Mouse (Mus musculus) embryonic facial prominence, embryonic 14.5 days (tissue): ENCODE data around the gene Trpm7. TPM values are rescaled to one million over a fixed set of nuclear protein-coding genes. Genes with fewer than 3 reads are reported as not detected.

ENCODE experiments used
- ATAC-seq: fragments of 200-750 bp; cut with Nextera tagmentation; 2 replicates; pipeline ENCODE4 v1.8.0; 2017; ENCODE audit warnings: low read depth, moderate number of reproducible peaks, moderate TSS enrichment
- DNase-seq: peaks from one replicate; pipeline ENCODE4 v3.0.0-alpha.2; 2015; ENCODE audit warnings: low spot score
- H3K27ac ChIP-seq: fragments of 300-500 bp; sonication (generic); replicated peaks from 2 replicates; pipeline ENCODE4 v1.5.1; 2014; ENCODE audit warnings: low read depth, mild to moderate bottlenecking, low read length, moderate library complexity
- H3K27me3 ChIP-seq: fragments of 300-500 bp; sonication (generic); replicated peaks from 2 replicates; pipeline ENCODE4 v1.6.1; 2014; ENCODE audit warnings: low read length; ENCODE audit not compliant: control insufficient read depth, insufficient read depth
- H3K36me3 ChIP-seq: fragments of 300-500 bp; sonication (generic); 2 replicates; pipeline ENCODE4 v1.6.1; 2014; ENCODE audit warnings: low read length, mixed read lengths; ENCODE audit not compliant: control insufficient read depth, insufficient read depth
- H3K4me1 ChIP-seq: fragments of 300-500 bp; sonication (generic); 2 replicates; pipeline ENCODE4 v1.6.1; 2014; ENCODE audit warnings: antibody characterized with exemption, low read length; ENCODE audit not compliant: control insufficient read depth, insufficient read depth
- H3K4me2 ChIP-seq: fragments of 300-500 bp; sonication (generic); 2 replicates; pipeline ENCODE4 v1.6.1; 2014; ENCODE audit warnings: low read depth, mild to moderate bottlenecking, low read length, moderate library complexity, mixed read lengths
- H3K4me3 ChIP-seq: fragments of 300-500 bp; sonication (generic); 2 replicates; pipeline ENCODE4 v1.5.1; 2014; ENCODE audit warnings: low read depth, mild to moderate bottlenecking, low read length
- H3K9ac ChIP-seq: fragments of 300-500 bp; sonication (generic); 2 replicates; pipeline ENCODE4 v1.6.1; 2014; ENCODE audit warnings: low read depth, mild to moderate bottlenecking, low read length, moderate library complexity, mixed read lengths
- H3K9me3 ChIP-seq: fragments of 300-500 bp; sonication (generic); 2 replicates; pipeline ENCODE4 v1.6.1; 2016; ENCODE audit warnings: low read length; ENCODE audit not compliant: control insufficient read depth
- WGBS: fragments of 180-500 bp; shearing (Covaris S2); extraction: QIAGEN DNeasy Blood & Tissue Kit; methylation state at CpG from one replicate; pipeline ENCODE4 v1.1.7; 2014; 5-methylcytosine and 5-hydroxymethylcytosine counted together
- polyA plus RNA-seq: library from polyadenylated mRNA; unstranded; fragments of >200 nt; fragmentation: Nextera tagmentation; extraction: Ambion mirVana; gene quantifications from 2 replicates; pipeline ENCODE4 v1.2.1, GENCODE M21; 2014

Trpm7 gene
- 38.2 and 46.3 TPM in 2 replicates for polyA plus RNA-seq

GRCm38 (mm10) chr2:126875871-126876796 lies at the start of gene Trpm7:
TSS of gene Trpm7 (minus strand) at chr2:126876230.
- H3K9me3 ChIP-seq, result no peaks in the 10 kb centered on the region
- peak within 1 kb of the TSS; percentile 52 for H3K4me2 ChIP-seq
- no peaks in the 10 kb centered on the region for H3K36me3 ChIP-seq
- ATAC-seq (peak; percentile 98), DNase-seq (peak; percentile 98)
- peak within 1 kb of the TSS; percentile 98 for H3K27ac ChIP-seq
- peaks cover 11% of the 10 kb centered on the region for H3K4me1 ChIP-seq
- H3K9ac ChIP-seq, result peak within 1 kb of the TSS; percentile 92
- WGBS, result under 1% methylated on average over 43 of the region's 81 CpGs
- peak within 1 kb of the TSS; percentile 92 for H3K4me3 ChIP-seq
- no peaks in the 10 kb centered on the region for H3K27me3 ChIP-seq

- Histone ChIP-seq H3K27ac (no peak overlapping the region), H3K9ac (no peak overlapping the region), H3K36me3 (peaks cover 73% of the 10 kb centered on the region), H3K4me2 (no peak overlapping the region), H3K27me3 (no peaks in the 10 kb centered on the region), H3K4me3 (no peak overlapping the region), H3K9me3 (no peaks in the 10 kb centered on the region), H3K4me1 (no peaks in the 10 kb centered on the region)
- 87% methylated on average over 12 of the region's 12 CpGs for WGBS
- DNase-seq, result no peak
- no peak for ATAC-seq
Measured at GRCm38 (mm10) chr2:126920358-126921060, 44.5 kb upstream of the Trpm7 start.

GRCm38 (mm10) chr2:126916236-126916635 lies 40.2 kb upstream of the Trpm7 start:
- H3K9me3 ChIP-seq, result no peaks in the 10 kb centered on the region
- H3K4me2 ChIP-seq, result no peak overlapping the region
- ATAC-seq (no peak), DNase-seq (no peak)
- H3K4me3 ChIP-seq, result no peak overlapping the region
- H3K27me3 ChIP-seq, result no peaks in the 10 kb centered on the region
- H3K9ac ChIP-seq, result no peak overlapping the region
- no peak overlapping the region for H3K27ac ChIP-seq
- H3K4me1 ChIP-seq, result no peaks in the 10 kb centered on the region
- peaks cover 67% of the 10 kb centered on the region for H3K36me3 ChIP-seq
- 75% methylated on average over 1 of the region's 1 CpGs for WGBS

DNA sequence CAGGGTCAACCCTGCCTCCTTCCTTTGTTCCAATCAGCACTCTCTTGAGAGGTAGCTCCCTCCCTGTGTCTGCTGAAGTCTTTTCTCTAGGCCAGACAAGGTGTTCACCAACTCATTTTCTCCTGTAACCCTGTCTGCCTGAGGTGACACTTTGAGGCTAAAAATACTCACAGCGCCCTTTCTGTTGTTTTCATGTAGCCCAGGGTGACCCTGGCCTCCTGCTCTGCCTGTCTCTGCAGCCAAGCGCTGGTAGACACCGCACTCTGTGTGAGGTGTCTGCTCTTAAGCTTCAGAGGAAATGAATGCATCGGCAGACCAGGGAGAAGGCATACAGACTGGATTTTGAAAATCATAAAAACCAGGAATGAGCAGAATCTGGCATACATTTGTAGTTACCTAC lies 38.1 kb upstream of the Trpm7 start:
- Histone ChIP-seq H3K9me3 (no peaks in the 10 kb centered on the region), H3K4me3 (no peak overlapping the region), H3K27ac (no peak overlapping the region), H3K4me2 (no peak overlapping the region), H3K27me3 (no peaks in the 10 kb centered on the region), H3K36me3 (peaks cover 53% of the 10 kb centered on the region), H3K4me1 (no peaks in the 10 kb centered on the region), H3K9ac (no peak overlapping the region)
- DNase-seq (no peak), ATAC-seq (no peak)
- 52% methylated on average over 4 of the region's 4 CpGs for WGBS

DNA sequence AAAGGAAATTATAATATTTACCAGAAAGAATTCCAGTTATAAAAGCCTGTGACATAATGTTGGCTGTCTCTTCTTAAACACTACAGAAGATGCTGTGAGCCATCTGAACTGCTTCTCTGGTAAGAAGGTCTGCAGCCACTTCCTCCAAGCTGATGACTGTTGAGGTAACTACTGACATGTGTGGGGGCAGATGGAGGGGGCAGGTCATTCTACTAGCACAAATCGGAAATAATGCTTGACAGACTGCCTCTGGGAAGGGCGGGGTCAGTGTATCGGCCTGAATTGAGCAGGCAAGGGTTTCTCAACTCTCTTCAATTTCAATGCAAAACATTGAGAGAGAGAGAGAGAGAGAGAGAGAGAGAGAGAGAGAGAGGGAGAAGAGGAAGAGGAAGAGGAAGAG lies 28.1 kb upstream of the Trpm7 start:
- Histone ChIP-seq H3K9ac (no peak overlapping the region), H3K4me2 (no peak overlapping the region), H3K4me3 (no peak overlapping the region), H3K27ac (no peak overlapping the region), H3K9me3 (no peaks in the 10 kb centered on the region), H3K27me3 (no peaks in the 10 kb centered on the region), H3K36me3 (peaks cover 42% of the 10 kb centered on the region), H3K4me1 (no peaks in the 10 kb centered on the region)
- DNase-seq (no peak), ATAC-seq (no peak)
- 39% methylated on average over 3 of the region's 3 CpGs for WGBS

DNA sequence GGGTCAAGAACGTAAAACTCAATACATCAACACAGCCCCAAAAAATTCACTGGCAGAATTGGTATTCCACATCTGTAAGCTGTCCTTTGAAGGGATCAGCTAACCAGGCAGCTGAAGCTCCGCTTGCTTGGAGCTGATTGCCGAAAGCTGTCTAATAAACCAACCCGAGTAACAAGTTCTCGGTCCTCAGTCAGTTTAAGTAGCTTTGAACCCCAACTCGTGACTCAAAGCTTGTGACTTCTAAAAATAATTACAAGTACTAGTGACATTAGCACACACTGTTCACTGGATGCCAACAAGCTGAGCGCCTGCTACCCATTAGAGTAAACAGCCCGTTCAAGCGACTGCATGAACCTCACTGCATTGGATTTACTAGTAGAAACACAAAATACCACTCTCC lies 21.5 kb upstream of the Trpm7 start:
- Histone ChIP-seq H3K4me2 (no peak overlapping the region), H3K27ac (no peak overlapping the region), H3K4me3 (no peak overlapping the region), H3K27me3 (no peaks in the 10 kb centered on the region), H3K9me3 (no peaks in the 10 kb centered on the region), H3K4me1 (no peaks in the 10 kb centered on the region), H3K9ac (no peak overlapping the region), H3K36me3 (peaks cover 47% of the 10 kb centered on the region)
- DNase-seq, result no peak
- 88% methylated on average over 9 of the region's 9 CpGs for WGBS
- ATAC-seq, result no peak

DNA sequence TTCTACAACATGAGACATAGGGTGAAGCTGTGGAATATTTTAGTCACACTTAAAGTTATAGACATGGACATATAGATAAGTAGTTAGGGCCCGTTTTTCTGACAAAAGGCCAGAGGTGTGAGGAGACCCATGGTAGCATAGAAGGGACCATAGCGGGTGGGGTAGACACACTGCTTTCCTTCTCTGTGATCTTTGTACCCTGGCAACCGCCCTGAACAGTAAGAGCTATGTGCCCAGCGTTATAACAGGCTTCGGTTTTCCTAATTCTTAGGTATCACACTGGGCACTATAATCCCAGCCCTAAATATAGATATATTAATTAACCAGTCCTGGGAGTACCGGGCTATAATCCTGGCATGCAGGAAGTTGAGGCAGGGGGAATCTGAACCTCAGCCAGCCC lies 20.9 kb upstream of the Trpm7 start:
- Histone ChIP-seq H3K4me2 (no peak overlapping the region), H3K4me3 (no peak overlapping the region), H3K36me3 (peaks cover 46% of the 10 kb centered on the region), H3K9ac (no peak overlapping the region), H3K27me3 (no peaks in the 10 kb centered on the region), H3K27ac (no peak overlapping the region), H3K4me1 (no peaks in the 10 kb centered on the region), H3K9me3 (no peaks in the 10 kb centered on the region)
- no peak for DNase-seq
- WGBS, result 86% methylated on average over 6 of the region's 6 CpGs
- no peak for ATAC-seq

- no peak overlapping the region for H3K4me2 ChIP-seq
- H3K36me3 ChIP-seq, result peaks cover 25% of the 10 kb centered on the region
- H3K27me3 ChIP-seq, result no peaks in the 10 kb centered on the region
- no peak overlapping the region for H3K4me3 ChIP-seq
- DNase-seq (no peak), ATAC-seq (no peak)
- no peaks in the 10 kb centered on the region for H3K4me1 ChIP-seq
- H3K9me3 ChIP-seq, result no peaks in the 10 kb centered on the region
- no peak overlapping the region for H3K27ac ChIP-seq
- WGBS, result 94% methylated on average over 3 of the region's 3 CpGs
- H3K9ac ChIP-seq, result no peak overlapping the region
Measured at GRCm38 (mm10) chr2:126894245-126894644, 18.2 kb upstream of the Trpm7 start.
